Mouse (Mus musculus): ENCODE results near the gene Crebl2.

The Crebl2 gene

DNA sequence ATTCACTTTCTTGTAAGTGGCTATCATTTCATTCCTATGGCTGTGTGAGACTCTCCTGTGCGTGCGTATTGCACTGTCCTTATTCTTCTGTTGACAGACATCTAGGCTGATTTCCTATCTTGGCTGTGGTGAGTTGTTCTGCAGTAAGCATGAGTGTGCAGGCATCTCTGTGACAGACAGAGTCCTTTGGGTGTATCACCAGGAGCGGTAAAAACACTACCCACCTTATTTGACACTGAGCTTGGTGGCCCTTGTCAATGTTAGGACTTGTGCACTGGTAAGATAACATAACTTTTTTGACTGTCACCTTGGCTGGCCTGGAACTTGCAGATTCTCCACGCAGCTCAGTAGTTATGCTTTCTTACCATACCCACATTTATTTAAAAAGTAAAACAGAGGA lies 40.9 kb downstream of the Crebl2 start:
- in situ Hi-C loops (cut with MseI, MboI): no loop called here

DNA sequence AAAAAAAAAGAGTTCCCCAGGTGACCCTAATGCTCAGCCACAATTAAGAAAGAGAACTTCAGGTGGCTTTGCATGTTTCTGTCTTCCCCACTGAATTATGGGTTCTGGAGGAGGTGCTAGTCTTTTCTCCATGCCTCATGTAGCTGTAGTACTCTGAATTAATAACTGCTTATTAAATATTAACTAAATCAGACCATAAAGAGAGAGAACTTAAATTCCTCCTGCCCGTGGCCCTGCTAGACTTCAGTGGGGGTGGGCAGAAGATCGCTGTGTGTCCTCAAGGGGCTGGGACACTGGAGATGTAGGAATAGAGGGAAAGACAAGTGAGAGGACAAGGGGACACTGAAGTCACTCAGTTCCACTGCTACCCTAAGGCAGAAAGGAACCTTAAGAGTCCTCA lies 42.3 kb downstream of the Crebl2 start:
- in situ Hi-C loops (cut with MseI, MboI): no loop called here

DNA sequence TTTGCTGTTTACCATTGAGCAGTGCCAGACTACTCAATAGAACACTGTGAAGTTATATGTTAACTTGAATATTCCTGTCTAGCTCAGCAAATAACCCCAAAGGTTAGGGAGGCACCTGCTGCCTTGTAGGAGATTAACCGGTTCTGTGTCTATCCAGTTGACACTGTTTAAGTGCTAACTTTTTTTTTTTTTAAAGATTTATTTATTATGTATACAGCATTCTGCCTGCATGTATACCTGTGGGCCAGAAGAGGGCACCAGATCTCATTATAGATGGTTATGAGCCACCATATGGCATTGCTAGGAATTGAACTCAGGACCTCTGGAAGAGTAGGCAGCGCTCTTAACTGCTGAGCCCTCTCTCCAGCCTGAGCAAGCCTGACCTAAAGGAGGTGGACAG lies 43.1 kb downstream of the Crebl2 start:
- in situ Hi-C loops (cut with MseI, MboI): no loop called here

DNA sequence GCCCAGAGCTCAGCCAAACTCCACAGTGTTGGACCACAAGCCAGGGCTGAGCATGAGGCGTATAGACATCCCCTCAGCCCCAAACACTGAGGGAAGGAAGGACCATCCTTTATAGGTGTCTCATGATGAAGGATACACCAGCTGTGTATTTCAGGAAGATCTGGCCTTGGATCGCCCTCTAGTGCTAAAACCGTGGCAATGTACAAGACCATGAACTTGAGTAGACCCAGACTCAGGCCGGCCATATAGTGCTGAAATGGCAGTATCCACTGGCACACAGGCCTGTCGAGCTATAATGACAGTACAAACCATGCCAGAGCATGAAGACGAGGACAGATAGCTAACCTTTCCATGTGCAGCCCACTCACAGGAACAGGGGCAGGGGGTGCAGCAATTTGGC lies 46.8 kb downstream of the Crebl2 start:
- in situ Hi-C loops (cut with MseI, MboI): loop anchor here in 1 of 2 experiments (5.0 kb wide), 1 partner anchor 76 kb away; no protein-coding TSS in a partner anchor

DNA sequence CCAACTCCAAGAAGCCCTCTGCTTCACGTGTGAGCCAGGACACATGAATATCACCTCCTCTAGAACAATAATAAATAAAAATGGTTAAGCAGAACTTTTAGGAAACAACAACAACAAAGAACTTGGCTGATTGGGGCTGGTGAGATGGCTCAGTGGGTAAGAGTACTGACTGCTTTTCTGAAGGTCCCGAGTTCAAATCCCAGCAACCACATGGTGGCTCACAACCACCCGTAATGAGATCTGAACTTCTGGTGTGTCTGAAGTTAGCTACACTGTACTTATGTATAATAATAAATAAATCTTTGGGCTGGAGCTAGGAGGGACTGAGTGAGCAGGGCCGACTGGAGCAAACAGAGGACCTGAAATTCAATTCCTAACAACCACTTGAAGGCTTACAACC lies 47.3 kb downstream of the Crebl2 start:
- in situ Hi-C loops (cut with MseI, MboI): loop anchor here in 1 of 2 experiments (5.0 kb wide), 1 partner anchor 75 kb away; no protein-coding TSS in a partner anchor

DNA sequence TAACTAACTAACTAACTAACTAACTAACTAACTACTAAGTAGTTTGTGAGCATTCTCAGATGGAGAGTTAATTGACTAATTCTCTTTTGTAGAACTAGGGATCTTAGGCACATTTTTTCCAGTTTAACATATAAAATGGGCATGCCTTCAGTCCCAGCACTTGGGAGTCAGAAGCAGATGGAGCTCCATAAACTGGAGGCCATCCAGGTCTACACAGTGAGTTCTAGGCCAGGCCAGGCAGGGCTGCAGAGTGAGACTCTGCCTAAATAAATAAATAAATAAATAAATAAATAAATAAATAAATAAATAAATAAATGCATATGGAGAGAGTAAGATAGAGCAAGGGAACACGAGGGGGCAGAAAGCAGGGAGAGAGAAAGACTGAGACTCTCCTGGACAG lies 47.9 kb downstream of the Crebl2 start:
- in situ Hi-C loops (cut with MseI, MboI): loop anchor here in 1 of 2 experiments (5.0 kb wide), 1 partner anchor 74 kb away; no protein-coding TSS in a partner anchor

DNA sequence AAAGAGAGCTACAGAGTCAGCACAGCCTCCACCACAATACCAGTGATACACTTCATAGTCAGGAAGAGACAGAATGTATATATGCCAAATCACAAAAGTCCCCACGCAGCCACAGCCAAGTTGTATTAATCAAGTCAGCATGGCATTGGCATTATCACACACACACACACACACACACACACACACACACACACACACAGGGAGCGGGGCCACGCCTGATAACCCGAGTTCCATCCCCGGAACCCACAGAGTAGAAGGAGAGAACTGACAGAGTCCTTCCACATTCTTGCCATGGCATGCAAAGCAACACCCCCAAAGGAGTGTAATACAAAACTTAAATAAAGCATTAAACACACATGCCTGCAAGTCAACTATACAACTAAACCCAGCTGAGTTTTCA lies 49.6 kb downstream of the Crebl2 start:
- in situ Hi-C loops (cut with MseI, MboI): loop anchor here in 1 of 2 experiments (5.0 kb wide), 1 partner anchor 73 kb away; no protein-coding TSS in a partner anchor

DNA sequence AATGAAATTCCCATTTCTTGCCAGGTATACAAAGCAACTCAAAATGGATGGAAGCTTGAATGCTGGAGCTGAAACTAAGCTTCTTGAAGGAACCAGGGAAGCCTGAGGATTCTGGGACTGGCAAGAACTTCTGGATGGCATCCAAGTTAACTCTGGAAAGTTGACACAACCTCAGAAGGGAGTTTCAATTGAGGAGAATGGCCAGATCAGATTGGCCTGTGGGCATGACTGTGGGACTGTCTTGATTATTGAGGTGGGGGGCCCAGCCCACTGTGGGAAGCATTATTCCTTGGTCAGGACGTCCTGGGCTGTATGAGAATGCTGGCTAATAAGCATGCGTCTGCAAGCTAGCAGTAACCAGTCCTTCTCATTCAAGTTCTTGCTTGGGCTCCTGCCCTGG lies 50.1 kb downstream of the Crebl2 start:
- in situ Hi-C loops (cut with MseI, MboI): no loop called here

DNA sequence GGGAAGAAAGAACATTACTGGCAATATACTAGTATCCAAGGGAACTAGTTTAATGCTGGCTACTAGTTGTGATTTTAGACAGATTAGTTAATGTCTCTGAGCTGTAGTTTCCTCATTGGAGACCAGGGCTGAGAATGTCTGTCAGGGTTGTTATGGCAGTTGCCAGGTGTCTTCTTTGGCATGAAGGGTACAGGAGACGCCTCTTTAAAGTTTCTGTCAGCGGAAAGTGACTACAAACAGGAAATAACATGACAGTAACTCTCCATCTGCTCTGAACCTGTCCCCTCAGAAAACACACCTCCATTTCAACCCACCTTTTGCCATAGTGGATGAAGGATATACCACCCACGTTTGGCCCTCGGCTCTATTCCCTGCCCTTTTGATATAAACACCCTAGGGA lies 53.7 kb downstream of the Crebl2 start:
- in situ Hi-C loops (cut with MseI, MboI): no loop called here

DNA sequence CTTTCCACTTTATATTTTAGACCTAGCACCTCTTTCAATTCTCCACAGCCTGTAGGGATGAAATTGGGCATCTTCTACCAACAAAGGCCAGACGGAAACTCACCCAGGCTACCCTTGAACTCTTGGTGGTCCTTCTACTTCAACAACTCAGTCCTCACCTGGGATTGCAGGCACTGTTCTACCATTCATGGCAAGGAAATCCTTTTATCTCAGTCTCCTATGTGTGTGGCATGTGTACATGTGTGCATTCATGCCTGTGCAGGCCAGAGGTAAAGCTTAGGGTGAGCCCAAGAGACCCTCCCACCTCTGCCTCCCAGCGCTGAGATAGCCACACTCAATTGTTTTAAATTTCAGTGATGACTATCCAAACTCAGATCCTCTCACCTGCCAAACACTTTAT lies 55.6 kb downstream of the Crebl2 start:
- in situ Hi-C loops (cut with MseI, MboI): no loop called here

DNA sequence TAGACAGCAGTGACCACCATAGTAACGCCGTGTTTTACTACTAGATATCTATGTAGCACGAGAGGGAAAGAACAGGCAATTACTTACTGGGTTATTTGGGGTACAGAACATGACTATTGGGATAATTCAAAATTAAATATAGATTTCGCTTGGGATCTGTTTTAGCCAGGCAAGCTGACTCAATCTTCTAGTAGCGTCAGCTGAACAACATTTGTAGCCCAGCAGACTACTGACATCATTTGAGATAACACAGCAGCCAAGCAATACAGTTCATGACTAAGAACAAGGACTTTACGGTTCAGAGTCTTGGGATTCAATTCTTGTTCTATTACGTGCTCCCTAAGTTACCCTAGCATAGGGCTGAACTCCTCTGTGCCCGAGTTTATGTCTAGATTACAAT lies 56.5 kb downstream of the Crebl2 start:
- in situ Hi-C loops (cut with MseI, MboI): no loop called here

DNA sequence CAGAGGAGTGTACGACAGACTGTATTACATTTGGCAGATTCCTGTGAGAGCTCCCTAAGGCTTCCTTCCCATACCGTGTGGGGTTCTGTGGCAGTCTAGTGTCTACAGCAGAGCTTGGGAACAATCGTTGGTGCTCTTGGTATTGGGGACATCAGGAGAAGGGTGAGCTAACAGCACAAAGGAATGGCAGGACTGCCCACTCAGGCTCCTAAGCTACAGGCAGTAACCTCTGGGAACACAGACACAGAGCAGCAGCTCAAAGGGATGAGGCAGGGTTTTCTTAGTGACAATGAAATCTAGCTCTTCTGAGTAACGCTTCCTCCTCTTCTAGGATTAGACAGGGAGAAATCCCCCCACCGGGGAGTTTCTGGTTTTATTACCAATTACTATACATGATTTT lies 57.1 kb downstream of the Crebl2 start:
- in situ Hi-C loops (cut with MseI, MboI): no loop called here

DNA sequence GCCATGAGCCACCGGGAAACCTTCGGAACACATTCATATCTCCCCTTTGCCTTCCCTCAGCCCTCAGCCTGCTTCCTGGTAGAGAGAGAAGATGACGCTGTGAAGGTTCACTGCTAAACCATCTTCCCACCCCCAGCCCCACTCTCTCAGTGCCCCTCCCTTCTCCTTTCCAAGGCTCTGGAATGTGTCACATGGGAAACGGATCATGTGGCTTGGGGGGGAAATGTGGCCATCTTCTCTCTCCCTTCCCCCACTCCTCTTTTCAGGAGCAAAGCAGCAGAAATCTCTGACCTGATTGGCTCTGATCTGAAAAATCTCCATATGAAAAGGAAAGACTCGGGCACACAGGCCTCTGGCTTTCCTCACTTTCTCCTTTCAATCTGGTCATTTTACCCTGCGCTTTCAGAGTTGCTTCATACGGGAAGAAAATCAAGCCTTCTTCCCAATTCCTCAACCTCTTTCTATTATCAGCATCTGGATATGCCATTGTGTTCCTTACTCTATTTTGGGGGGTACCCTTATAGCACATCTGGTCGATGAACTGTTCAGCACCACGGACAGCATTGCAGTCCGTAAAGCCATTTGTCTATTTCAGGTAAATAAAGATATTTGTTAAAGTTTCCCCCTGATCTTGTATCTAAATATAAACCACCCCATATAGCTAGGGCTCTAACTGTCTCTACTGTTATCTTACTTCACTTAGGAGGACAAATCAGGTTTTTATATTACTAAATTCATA lies 57.9 kb downstream of the Crebl2 start:
- in situ Hi-C loops (cut with MseI, MboI): no loop called here

DNA sequence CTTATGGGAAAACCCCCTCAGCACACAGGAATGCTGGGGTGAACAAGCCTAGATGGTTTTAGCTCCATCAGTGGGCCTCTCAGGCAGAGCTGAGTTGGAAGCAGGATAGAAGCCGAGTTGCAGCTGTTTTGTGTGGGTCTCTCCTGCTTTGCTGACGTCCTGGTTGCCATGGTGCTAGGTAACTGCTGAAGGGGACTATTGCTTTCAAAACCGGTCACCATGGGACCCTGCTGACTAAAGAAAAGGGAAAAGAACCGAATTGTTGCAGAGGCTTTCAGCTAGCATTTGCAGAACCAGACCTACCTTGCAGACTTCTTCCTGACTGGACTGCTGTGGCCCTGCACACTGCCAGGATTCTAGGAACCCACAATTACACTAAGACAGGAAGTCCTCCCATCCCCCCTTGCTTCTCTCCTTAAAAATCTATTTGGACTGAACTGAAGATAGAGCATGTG lies 58.6 kb downstream of the Crebl2 start:
- in situ Hi-C loops (cut with MseI, MboI): no loop called here

DNA sequence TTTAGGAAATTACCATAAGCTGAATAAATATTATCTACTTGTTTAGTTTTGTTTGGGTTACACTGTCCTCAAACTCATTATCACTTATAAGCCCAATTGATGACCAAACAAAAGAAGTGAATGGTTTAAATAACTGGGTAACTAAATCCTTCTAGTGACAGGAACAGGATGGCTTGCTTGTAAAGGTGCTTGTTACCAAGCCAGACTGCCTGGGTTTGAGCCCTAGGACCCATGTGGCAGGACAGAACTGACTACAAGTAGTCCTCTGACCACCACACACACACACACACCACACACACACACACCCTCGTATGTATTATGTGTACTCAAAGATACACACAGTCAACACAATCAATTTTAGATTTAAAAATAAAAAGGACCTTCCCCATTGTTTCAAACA lies 59.8 kb downstream of the Crebl2 start:
- in situ Hi-C loops (cut with MseI, MboI): no loop called here

DNA sequence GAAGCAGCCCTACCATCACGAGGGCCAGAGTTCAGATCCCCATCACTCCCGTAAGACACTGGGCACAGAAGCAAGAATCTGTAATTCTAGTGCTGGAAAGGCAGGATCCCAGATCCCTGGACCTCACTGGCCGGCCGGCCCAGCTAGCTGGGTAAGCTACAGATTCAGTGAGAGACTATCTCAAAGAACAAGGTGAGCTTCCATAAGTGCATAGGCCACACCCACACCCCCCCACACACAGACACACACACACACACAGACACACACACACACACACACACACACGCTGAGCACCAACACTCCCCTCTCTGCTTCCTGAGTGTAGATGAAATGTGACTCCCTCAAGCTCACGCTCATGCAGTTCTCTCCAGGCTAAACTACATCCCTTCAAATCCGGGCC lies 60.5 kb downstream of the Crebl2 start:
- in situ Hi-C loops (cut with MseI, MboI): no loop called here

DNA sequence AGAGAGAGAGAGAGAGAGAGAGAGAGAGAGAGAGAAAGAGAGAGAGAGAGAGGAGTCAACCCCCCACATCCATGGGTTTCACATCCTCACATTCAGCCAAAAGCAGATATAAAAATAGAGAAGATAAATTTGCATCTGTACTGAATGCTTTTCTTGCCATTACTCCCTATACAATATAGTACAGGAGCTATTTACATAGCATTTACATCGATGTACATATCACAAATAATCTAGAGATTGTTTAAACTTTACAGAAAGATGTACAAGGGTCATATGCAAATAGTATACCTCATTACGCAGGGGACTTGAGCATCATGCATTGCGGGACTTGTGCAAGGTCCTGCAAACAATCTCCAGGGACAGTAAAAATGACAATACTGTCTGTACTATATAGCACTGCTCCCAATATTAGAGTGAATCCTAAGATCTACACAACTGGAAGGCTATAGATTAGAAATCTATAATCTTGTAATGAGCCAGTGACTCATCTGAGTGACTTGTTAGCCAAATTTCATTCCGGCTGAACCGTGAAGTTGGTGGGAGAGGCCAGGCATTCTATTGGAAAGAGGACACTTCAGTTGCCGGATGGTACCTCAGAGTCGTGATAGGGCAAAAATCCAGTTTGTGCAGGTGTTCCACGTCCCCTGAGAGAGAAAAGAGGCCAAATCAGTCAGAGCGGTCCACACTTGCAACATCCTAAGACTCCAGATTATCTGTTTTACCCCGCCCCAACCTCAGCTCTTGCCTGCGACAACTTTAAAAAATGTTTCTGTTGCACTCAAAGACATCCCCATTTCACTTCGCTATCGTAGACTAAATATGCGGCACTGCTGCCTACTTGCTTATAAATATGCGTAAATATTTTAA lies 66.8 kb downstream of the Crebl2 start:
- in situ Hi-C loops (cut with MseI, MboI): no loop called here

DNA sequence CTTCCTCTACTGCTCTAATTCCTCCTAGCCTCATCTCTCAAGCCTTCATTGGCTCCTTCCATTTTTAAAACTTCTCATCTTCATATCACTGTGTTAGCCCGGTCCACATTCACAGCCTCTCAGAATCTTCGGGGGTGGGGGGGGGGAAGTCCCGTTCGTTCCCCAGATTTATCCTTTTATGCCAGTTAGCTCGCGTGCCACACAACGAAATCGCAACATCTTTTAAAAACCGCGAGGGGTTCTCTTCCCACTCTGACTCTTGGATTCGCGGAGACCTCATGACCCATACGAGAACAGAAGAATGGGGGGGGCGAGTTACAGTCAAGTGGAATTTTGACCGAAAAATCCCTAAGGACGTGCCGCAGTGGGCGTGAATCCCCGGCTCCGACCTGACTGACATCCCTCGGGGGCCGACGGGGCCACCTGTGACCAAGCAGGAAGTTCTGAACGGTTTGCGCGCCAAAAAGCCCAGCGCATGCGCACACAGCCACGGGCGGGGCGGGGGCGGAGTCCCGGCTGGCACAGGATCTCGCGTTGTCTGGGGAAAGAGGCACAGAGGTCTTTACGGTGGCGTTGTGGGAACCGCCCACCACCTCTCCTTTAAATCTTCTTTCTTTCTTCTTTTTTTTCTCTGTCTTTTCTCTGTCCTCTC lies 67.6 kb downstream of the Crebl2 start:
- in situ Hi-C loops (cut with MseI, MboI): no loop called here

DNA sequence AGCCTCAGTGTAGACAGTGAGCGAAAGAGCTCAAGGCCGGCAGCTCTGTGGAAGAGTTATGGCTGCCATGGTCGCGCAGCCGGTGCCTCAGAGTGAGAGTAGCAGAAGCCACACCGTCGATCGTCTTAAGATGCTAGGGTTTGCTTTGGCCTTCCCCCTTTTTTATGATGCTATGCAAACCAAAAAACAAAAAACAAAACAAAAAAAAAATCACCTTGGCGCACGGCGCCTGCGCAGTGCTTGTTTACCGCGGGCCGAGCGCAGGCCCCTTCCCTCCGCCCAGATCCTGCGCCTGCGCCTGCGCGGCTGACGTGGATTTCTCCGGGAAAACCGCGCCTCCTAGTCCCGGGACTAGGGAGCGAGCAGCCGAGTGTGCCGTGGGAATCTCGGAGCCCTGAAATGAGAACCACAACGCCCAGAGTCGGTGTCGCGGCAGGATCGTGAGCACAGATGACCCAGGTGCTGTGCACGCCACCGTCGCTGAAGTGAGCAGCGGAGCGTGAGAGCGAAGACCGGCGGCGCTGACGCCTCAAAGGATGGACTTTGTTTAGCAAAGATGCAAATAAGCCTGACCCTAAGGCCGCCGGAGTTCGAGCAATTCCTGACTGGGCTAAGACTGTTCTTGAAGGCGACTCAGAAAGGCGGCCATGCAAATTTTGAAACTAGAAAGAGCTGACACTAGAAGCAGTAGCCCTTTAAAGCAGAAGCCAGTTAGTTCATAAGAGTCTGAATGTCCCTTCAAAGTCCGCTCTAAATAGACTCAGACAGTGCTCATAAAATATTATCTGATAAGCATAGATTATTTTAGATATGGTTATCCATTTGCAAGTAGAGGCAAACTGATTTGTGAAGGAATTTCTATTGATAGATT lies 68.4 kb downstream of the Crebl2 start, which contains the start of gene Gpr19:
Gene Gpr19, minus strand, starts transcription at position 484 of the 871 bp plus-strand sequence.
- in situ Hi-C loops (cut with MseI, MboI): no loop called here

DNA sequence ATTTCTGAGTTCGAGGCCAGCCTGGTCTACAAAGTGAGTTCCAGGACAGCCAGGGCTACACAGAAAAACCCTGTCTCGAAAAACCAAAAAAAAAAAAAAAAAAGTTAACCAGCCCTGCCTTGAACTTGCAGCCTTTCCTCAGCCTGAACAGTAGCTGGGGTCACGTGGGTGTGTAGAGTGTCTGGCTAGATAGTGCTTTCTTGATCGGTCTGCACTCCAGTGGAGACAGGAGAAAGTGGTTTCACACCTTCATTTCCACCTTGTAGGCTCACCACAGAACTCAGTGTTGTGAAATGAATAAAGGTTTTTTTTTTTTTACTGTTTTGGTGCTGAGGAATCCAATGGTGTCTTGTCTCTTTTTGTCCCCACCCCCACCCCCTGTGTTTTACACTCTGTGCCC lies 73.4 kb downstream of the Crebl2 start:
- in situ Hi-C loops (cut with MseI, MboI): no loop called here

All from mouse trophoblast stem cell (cell line).